Mouse (Mus musculus) frontal cortex, postnatal 14 days (tissue): ENCODE results near the gene Atat1.

ENCODE experiments used
- DNase-seq, 2 experiments: peaks; one replicate each; pipeline ENCODE4 v3.0.0; 2022; ENCODE audit warnings: low spot score in 2 of 2

The Atat1 gene

DNA sequence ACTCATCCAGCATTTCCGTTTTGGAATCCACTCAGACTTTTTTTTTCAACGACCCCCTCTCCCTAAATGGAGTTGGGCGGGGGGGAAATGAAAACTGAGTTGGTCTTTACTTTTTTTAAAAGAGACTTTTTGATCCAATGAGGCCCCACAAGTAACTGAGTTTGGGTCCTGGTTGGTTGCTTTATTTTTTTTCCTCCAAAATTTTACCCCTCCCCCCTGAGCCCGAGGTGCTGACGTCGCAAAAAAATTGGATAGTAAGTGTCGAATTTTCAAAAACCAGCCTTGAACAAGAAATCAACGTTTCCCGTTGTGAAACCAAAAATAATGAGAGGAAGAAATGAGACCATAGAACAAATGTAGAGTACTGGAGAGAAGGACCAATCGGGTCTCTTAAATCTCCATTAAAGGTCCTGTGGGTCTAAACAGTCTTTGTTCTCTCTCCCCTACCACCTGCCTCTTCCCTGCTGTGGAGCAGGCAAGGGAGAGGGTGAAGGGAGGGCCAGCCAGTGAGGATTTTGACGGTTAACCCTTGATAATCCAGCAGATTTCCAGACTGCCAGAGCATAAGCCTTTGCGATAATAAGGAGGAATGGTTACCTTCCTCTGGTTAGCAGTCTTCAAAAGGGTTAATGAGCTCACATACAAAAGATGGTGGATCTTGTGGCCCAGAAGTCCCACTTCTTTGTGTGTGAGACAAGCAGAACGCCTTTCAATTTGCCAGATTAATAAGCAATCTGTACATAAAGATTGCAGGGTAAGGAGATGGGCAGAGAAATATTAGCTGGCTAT lies 7.8 kb upstream of the Atat1 start:
- DNase-seq: peak in 1 of 2 experiments; percentile 68

GRCm38 (mm10) chr17:35917143-35917462 lies 7.2 kb upstream of the Atat1 start:
- DNase-seq: no peak

DNA sequence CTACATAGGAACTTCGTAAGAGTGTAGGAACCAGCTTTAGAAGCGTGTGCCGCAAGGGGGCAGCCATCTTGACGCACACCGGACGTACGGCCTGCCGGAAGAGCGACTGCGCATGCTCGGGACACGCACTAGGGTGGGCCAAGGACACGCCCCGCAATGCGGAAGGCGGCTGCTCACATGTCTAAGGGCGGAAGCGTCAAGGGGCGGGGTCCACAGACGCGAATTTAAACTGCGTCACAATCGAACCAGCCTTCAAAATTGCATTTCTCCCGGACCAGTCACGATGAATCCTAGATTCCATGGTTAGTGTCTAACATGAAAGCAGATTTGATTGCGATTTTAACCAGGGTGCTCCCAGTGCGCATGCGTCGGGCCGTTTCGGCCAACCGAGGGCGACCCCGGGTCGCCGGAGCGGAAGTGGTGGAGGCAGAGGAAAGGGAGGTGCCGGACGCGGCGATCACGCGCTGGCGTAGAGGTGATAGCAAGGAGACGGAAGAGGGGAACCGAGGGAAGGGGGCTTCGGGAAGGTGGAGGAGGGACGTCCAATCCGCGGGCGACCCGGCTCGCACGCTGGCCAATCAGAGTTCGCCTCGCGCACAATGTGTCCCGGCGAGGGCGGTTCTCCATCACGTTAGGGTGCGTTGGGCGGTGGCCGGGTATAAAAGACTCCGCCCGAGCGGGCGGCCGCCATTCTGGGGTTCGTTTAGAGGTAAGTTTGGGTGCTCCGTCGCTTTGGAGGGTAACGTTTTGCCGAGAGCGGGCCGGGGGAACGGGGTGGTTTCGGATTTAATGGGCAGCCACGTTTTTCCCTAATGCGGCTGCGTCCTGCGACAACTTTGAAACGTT lies 6.6 kb upstream of the Atat1 start, which contains the start of the genes Mrps18b and Ppp1r10:
Gene Mrps18b (minus strand): TSS at position 93 of the 846 bp plus-strand sequence.
Gene Ppp1r10 (plus strand): TSS at position 138 of the 846 bp plus-strand sequence.
- peak; percentile 99 for DNase-seq

DNA sequence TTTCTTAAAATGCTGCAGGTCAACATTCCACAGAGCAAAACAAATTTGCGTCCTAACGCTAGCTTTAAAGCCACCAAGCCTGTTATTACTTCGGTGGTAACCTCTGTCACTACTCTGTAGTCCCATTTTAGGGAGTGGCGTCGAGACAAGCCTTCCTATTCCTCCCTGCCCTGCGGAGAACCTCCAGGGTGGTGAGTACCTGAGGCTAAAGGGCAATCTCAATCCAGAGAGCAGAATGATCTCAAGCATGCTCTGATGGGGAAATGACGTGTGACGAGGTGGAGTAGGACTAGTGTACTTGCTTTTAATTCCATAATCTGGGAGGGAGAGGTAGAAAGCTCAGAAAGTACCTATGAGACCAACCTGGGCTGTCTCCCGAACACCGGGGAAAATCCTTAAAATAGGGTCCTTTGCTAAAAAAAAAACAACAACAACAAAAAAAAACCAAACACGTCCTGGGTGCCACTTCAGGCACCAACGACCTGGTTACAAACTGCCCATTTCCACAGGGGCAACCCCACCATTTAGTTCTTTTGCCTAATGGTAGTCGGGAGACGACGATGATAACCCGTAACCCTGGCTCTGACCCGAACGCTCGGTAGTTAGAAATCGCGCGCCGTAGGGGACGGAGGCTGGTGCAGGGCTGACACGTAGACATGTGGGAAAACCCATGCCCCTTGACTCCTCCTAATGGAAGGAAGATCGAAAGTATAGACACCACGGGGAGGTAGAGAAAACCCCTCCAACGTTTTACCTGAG lies 5.8 kb upstream of the Atat1 start:
- no peak for DNase-seq

GRCm38 (mm10) chr17:35914975-35915374 lies 5.1 kb upstream of the Atat1 start:
- DNase-seq: no peak

GRCm38 (mm10) chr17:35909186-35909918 lies 523 bp downstream of the Atat1 start:
- no peak for DNase-seq

DNA sequence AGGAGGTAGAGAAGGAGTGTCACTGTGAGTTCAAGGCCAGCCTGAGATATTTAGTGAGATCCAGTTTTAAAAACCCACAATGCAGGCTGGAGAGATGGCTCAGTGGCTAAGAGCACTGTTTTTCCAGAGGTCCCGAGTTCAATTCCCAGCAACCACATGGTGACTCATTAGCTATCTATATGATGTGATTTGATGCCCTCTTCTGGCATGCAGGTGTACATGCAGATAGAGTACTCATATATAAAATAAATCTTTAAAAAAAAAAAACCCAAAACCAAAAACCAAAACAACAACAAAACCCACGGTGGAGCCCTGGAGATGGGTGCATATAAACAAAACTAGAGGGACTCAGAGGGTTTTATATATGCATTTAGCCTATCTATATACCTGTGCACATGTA lies 2.3 kb downstream of the Atat1 start:
- no peak for DNase-seq

DNA sequence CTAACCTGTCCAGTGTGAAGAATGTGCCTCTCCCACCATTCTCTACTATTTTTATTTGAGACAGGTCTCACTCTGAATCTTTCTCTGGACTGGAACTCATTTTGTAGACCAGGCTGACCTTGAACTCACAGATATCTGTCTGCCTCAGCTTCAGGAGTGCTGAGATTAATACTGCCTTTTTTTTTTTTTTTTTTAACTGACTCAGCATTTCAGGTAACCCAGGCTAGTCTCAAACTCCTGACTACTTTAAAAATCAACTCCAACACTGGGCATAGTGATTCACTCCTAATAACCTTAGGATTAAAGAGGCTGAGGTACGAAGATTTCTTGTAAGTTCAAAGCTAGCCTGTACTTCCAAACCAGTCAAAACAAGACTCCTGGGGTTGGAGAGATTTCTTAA lies 4.3 kb downstream of the Atat1 start:
- DNase-seq: no peak

DNA sequence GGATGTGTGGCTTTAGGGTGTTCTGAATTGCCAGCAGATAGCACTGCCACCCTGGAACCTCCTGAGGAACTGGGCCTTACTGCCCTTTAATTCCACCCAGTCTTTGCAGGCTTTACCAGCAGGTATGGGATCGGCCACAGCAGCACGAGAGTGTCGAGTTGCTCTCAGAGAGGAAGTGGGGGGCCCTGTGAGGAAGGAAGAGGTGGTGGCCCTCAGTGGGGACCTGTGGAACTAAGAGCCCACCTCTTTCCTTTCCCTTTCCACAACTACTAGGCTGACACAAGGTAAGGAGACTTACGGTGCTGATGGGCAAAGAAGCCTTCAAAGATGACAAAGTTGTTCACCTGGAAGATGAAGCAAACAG lies 5.9 kb downstream of the Atat1 start:
- DNase-seq: no peak

- DNase-seq: no peak
Measured at GRCm38 (mm10) chr17:35903343-35903991, 6.4 kb downstream of the Atat1 start.

DNA sequence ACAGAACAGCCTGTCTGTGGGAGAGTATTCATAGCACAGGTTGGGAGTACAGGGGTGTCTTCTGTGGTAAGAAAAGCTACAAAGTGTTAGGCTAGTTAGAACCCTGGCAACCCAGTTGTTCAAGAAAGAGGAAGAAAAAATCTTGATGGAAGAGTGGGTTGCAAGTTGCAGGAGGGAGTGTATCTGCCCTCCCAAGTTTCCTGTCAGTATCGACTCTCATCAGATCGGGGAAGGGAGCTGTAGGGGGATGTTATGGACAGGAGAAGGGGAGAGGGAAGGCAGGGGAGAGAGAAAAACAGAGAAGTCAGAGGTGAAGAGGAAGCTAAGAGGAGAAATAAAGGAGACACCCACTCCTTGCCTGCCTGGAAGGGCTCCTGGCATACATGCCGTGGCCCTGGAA lies 9.2 kb downstream of the Atat1 start:
- no peak for DNase-seq

GRCm38 (mm10) chr17:35897644-35898573 lies 12.0 kb downstream of the Atat1 start:
- DNase-seq: no peak

DNA sequence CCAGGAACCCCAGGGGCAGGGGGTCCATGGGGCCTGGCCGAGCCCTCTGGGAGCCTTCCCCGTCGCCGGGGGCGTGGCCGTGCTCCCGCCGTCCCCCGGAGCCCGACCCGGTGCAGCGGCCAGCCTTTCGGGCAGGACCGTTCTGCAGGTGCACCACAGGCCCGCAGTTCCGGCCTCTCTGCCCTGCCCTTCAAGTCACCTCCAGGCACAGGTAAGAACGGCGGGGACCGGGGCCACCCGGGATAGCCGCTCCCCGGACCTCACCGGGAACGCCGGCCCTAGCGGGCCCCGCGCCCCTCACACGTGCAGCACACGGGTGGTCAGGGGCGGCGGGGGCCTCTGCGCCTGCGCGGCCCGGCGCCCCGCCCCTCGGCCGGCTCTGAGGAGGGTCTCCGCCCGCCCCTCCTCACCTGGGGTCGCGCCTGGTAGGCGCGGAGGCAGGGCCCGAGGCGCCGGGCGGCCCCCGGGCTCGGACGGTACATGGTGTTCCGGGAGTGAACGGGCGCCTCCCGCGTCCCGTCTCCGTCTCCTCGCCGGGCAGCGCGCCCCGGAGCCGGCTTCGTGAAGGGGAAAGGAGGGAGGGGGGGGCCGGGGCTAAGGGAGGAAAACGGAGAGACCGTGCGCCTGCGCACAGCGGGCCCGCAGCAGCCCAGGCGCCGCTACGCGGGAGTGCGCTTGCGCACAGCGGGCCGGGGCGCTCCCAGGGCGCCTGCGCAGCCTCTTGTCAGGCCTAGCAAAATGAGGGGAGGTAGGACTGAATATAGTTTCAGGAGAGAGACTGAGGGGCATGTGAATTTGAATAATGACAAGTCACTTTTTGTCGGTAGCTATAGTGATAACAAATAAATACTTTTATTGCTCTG lies 12.9 kb downstream of the Atat1 start, which contains the start of gene 2310061I04Rik:
Gene 2310061I04Rik (minus strand): TSS at position 651 of the 863 bp plus-strand sequence.
- DNase-seq: peak; percentile 82 to 84

DNA sequence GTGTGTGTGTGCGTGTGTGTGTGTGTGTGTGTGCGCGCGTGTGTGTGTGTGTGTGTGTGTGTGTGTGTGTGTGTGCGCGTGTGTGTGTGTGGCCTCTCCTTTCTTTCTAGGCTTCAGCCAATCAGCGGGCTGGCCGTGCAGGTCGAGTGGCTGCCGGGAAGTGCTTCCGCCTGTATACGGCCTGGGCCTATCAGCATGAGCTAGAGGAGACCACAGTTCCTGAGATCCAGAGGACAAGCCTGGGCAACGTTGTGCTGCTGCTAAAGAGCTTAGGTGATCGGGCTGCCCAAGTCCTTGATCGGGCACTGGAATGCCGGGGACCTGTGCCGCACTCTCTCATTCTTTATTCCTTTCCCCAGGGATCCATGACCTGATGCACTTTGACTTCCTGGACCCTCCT lies 22.1 kb downstream of the Atat1 start:
- no peak for DNase-seq

DNA sequence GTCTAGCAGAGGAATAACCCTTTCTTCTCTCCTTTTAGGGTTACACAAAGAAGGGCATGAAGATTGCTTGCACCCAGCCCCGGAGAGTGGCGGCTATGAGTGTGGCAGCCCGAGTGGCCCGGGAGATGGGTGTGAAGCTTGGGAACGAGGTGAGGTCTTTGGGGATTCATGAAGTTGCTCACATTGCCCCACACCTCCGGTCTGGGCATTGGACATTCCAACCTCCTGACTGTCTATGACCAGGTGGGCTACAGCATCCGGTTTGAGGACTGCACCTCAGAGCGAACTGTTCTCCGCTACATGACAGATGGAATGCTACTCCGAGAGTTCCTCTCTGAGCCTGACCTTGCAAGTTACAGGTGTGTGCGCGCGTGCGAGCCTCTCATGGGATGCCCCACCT lies 26.1 kb downstream of the Atat1 start:
- no peak for DNase-seq

DNA sequence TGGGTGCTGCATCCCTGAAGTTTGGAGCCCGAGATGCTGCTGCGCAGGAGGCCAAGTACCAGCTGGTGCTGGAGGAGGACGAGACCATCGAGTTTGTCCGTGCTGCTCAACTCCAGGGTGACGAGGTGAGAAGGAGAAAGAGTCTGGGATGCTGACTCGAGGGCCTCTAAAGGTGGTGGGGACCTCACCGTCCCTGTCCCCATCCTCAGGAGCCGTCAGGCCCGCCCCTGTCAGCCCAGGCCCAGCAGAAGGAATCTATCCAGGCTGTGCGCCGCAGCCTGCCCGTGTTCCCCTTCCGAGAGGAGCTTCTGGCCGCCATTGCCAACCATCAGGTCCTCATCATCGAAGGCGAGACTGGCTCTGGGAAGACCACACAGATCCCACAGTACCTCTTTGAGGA lies 27.0 kb downstream of the Atat1 start:
- DNase-seq: no peak

- peak; percentile 91 to 93 for DNase-seq
Measured at GRCm38 (mm10) chr17:35879245-35880057, 30.4 kb downstream of the Atat1 start, which contains the start of gene Dhx16. Gene Dhx16, plus strand, starts transcription at chr17:35879819.

- peak in 1 of 2 experiments; percentile 49 for DNase-seq
Measured at GRCm38 (mm10) chr17:35874721-35875120, 35.2 kb downstream of the Atat1 start.
